Mouse (Mus musculus): Measurements from ENCODE around the gene Nsmf.

Gene Nsmf

GRCm38 (mm10) chr2:25054221-25055067, at the start of gene Nsmf:
Gene Nsmf (plus strand): TSS chr2:25054355.
- DNase-seq (ENCODE audit: low read depth, low spot score), result peak; percentile 61

- no peak for DNase-seq (ENCODE audit: low read depth, low spot score)
These were observed 47.4 kb upstream of the Nsmf start for GRCm38 (mm10) chr2:25006767-25007166.

GRCm38 (mm10) chr2:25008250-25008649, 45.9 kb upstream of the Nsmf start:
- DNase-seq (ENCODE audit: low read depth, low spot score), result peak; percentile 8

GRCm38 (mm10) chr2:25022678-25023077, 31.5 kb upstream of the Nsmf start:
- no peak for DNase-seq (ENCODE audit: low read depth, low spot score)

- DNase-seq (ENCODE audit: low read depth, low spot score), result no peak
These were observed 29.0 kb upstream of the Nsmf start for GRCm38 (mm10) chr2:25025109-25025508.

- no peak for DNase-seq (ENCODE audit: low read depth, low spot score)
These were observed 19.2 kb upstream of the Nsmf start for GRCm38 (mm10) chr2:25034994-25035393.

- no peak for DNase-seq (ENCODE audit: low read depth, low spot score)
These were observed 14.1 kb upstream of the Nsmf start for GRCm38 (mm10) chr2:25040089-25040488.

GRCm38 (mm10) chr2:25050921-25051320, 3.2 kb upstream of the Nsmf start:
- no peak for DNase-seq (ENCODE audit: low read depth, low spot score)

GRCm38 (mm10) chr2:25051450-25051849, 2.7 kb upstream of the Nsmf start:
- no peak for DNase-seq (ENCODE audit: low read depth, low spot score)

GRCm38 (mm10) chr2:25053101-25053500, 1.1 kb upstream of the Nsmf start:
- DNase-seq (ENCODE audit: low read depth, low spot score), result no peak

GRCm38 (mm10) chr2:25055068-25055405, 882 bp downstream of the Nsmf start:
- no peak for DNase-seq (ENCODE audit: low read depth, low spot score)

GRCm38 (mm10) chr2:25055409-25056155, 1.4 kb downstream of the Nsmf start:
- no peak for DNase-seq (ENCODE audit: low read depth, low spot score)

GRCm38 (mm10) chr2:25058926-25059325, 4.8 kb downstream of the Nsmf start:
- DNase-seq (ENCODE audit: low read depth, low spot score), result no peak

GRCm38 (mm10) chr2:25063523-25063922, 9.4 kb downstream of the Nsmf start:
- DNase-seq (ENCODE audit: low read depth, low spot score), result no peak

- DNase-seq (ENCODE audit: low read depth, low spot score), result no peak
These were observed 10.1 kb downstream of the Nsmf start for GRCm38 (mm10) chr2:25064285-25064684.

- no peak for DNase-seq (ENCODE audit: low read depth, low spot score)
These were observed 11.4 kb downstream of the Nsmf start for GRCm38 (mm10) chr2:25065537-25065936.

- no peak for DNase-seq (ENCODE audit: low read depth, low spot score)
These were observed 12.4 kb downstream of the Nsmf start for GRCm38 (mm10) chr2:25066552-25066951.

GRCm38 (mm10) chr2:25069537-25069936, 15.4 kb downstream of the Nsmf start:
- no peak for DNase-seq (ENCODE audit: low read depth, low spot score)

- DNase-seq (ENCODE audit: low read depth, low spot score), result no peak
These were observed 18.2 kb downstream of the Nsmf start for GRCm38 (mm10) chr2:25072398-25072797.

- no peak for DNase-seq (ENCODE audit: low read depth, low spot score)
These were observed 21.4 kb downstream of the Nsmf start for GRCm38 (mm10) chr2:25075506-25075905.

- DNase-seq (ENCODE audit: low read depth, low spot score), result no peak
These were observed 24.8 kb downstream of the Nsmf start for GRCm38 (mm10) chr2:25078967-25079366.

GRCm38 (mm10) chr2:25080076-25080475, 25.9 kb downstream of the Nsmf start, which contains the start of gene Entpd8:
Gene Entpd8 (plus strand): TSS chr2:25080304.
- DNase-seq (ENCODE audit: low read depth, low spot score), result no peak

GRCm38 (mm10) chr2:25083697-25084096, 29.5 kb downstream of the Nsmf start:
- DNase-seq (ENCODE audit: low read depth, low spot score), result no peak

All from c-Kit-negative CD71-positive TER-119-positive erythroid progenitor cells, embryonic 14.5 days (primary cell).